Mouse (Mus musculus) stomach, postnatal 0 days (tissue): ENCODE data around the gene Twistnb.
A peak's percentile ranks its signal among the peaks of the same experiment; 100 is the strongest.

ENCODE experiments used
- CTCF ChIP-seq: IDR thresholded peaks from 2 replicates; pipeline ENCODE4 v1.5.1; 2016; ENCODE audit warnings: antibody characterized with exemption, low read depth, mild to moderate bottlenecking, moderate library complexity
- EP300 ChIP-seq: optimal IDR thresholded peaks from 2 replicates; pipeline ENCODE3; 2016; ENCODE audit warnings: antibody characterized with exemption

GRCm38 (mm10) chr12:33411580-33412151, 17.8 kb upstream of the Twistnb start:
- TF ChIP-seq CTCF (peak; percentile 66), EP300 (no peak)
